Mouse (Mus musculus): ENCODE data around the gene Gpr21. TPM values are rescaled to one million over a fixed set of nuclear protein-coding genes. Genes with fewer than 3 reads are reported as not detected.

The Gpr21 gene
- total RNA-seq, 2 experiments from 2014 or later = 1.4 to 1.5 TPM

Other genes starting within 250 kb of the Gpr21 start
- not detected for gene Olfr368, start 189.8 kb upstream of the Gpr21 start, total RNA-seq (2021)
- 10 to 100 TPM; 32.6 to 38.2 TPM for gene Pdcl, start 157.0 kb upstream of the Gpr21 start, total RNA-seq (2021)
- gene Rc3h2, start 93.4 kb upstream of the Gpr21 start, total RNA-seq (2021) = 10 to 100 TPM; 45.1 to 51.6 TPM
- gene Zbtb26, start 73.2 kb upstream of the Gpr21 start, total RNA-seq (2021) = 1 to 10 TPM; 5.3 to 5.5 TPM
- gene Zbtb6, start 73.2 kb upstream of the Gpr21 start, total RNA-seq (2021) = 1 to 10 TPM; 6.7 to 7.0 TPM
- gene Rabgap1, start 73.1 kb upstream of the Gpr21 start, total RNA-seq (2021) = 10 to 100 TPM; 47.4 to 48.4 TPM
- 10 to 100 TPM; 33.0 to 33.4 TPM for gene Strbp, start 187.5 kb downstream of the Gpr21 start, total RNA-seq (2021)